Mouse (Mus musculus) urinary bladder, adult 18-20 months (tissue): ENCODE measurements around the gene Rnf224.

ENCODE experiments used
- DNase-seq, 2 experiments: peaks; one replicate each; pipeline ENCODE4 v3.0.0; 2022; ENCODE audit warnings: low spot score in 2 of 2, mixed read lengths in 2 of 2

The Rnf224 gene

DNA sequence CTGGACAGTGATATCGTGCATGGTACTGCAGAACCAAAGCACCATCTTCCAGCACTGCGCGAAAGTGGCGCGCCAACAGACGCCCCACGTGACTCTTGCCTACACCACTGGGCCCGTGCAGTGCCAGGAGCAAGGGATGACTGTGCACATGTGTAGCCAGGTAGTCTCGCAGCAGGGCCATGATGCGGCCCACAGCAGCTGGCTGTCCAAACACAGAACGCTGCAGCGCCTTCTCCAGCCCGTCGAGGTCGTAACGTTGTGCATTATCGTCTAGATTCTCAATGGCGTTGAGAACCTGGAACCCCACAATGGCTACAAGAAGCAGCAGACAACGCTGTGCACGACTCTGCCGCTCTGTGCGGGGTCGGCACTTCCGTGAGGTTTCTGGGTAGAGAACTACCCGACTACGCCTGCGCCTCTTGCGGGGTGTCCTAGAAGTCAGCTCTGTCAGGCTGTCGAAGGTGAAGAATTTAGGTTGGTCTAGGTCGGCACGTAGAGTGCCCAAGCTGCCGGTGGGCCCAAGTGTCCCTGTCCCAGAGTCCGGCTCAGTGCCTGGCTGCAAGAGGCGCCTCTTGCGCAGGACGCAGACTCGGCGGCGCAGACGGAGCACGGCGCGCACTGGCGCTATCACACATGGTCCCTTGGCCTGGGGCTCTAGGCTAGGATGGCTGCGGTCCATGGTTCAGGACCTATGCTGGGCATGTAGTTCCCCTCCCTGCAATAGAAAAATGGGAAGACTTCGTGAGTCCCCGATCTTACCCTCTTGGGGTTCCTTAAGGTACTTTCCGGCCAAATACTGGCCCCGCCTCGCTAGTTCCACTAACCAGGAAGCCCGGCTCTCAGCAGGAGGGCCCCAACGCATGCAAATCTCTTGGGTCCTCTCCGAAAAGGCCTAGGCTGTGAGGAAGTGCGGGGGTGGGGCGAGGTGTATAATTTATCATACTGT is 41.1 kb downstream of the Rnf224 start:
- DNase-seq = peak; percentile 55 to 60

- DNase-seq = no peak
Observed at GRCm38 (mm10) chr2:25194486-25195171, 42.0 kb downstream of the Rnf224 start.

GRCm38 (mm10) chr2:25194006-25194405 is 42.6 kb downstream of the Rnf224 start:
- no peak for DNase-seq

DNA sequence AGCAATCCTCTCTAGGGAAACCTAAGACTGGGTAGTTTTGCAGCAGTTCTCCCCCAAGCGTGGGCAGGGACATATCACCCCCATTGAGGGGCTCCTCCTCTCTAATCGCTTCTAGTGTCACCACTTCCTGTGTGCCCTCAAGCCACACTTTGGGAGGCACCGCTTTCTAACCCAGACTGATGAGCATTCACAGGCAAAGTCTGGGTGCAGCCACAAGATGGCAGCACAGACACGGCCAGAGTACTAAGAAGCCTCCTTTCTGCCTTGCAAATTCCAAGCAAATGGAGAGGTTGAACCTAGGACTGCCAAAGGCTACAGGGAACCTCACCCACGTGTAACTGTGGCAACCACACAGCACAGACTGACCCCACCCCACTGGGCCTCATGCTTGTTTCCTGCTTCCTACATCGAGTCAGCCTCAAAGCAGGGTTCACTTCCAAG is 43.2 kb downstream of the Rnf224 start:
- DNase-seq = peak; percentile 62 to 77

GRCm38 (mm10) chr2:25187841-25188240 is 48.7 kb downstream of the Rnf224 start:
- DNase-seq = no peak

GRCm38 (mm10) chr2:25186575-25186930 is 50.0 kb downstream of the Rnf224 start:
- DNase-seq = no peak

GRCm38 (mm10) chr2:25185625-25186574 is 50.7 kb downstream of the Rnf224 start:
- peak; percentile 66 to 68 for DNase-seq

GRCm38 (mm10) chr2:25184496-25184895 is 52.1 kb downstream of the Rnf224 start:
- DNase-seq = no peak
